Mouse (Mus musculus) kidney, adult 18-20 months (tissue): ENCODE measurements around the gene Rpl3.

Experiments
- DNase-seq: peaks from one replicate; pipeline ENCODE4 v3.0.0; 2021

Rpl3 gene

DNA sequence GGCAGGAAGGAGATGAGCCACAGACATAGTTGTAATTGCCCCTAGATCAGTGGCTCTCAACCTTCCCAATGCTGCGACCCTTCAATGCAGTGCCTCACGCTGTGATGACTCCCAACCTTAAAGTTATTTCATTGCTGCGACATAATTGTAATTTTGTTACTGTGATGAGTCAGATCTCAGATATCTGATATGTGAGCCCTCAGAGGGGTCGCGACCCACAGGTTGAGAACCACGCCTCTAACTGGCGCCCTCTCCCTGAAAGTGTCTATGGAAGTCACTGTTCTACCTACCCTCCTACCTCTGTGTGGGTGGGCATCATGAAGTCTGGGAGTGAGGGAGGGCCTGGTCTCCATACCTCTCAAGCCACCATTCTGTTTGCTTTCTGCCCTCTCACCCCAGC is 22.7 kb upstream of the Rpl3 start:
- DNase-seq = no peak

DNA sequence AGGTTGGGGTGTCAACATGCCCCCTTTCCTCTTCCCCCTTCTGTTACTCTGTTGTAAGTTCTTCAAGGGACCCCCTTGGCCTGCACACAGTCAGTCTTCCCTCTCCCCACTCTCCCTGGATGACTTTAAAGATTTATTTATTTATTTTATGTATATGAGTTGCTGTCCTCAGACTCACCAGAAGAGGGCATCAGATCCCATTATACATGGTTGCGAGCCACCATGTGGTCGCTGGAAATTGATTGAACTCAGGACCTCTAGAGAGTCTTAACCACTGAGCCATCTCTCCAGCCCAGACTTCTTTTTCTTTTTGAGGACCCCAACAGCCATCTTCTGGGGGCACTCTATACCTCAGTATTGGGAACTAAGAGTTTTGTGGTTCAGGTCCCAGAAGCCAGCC is 20.8 kb upstream of the Rpl3 start:
- no peak for DNase-seq

DNA sequence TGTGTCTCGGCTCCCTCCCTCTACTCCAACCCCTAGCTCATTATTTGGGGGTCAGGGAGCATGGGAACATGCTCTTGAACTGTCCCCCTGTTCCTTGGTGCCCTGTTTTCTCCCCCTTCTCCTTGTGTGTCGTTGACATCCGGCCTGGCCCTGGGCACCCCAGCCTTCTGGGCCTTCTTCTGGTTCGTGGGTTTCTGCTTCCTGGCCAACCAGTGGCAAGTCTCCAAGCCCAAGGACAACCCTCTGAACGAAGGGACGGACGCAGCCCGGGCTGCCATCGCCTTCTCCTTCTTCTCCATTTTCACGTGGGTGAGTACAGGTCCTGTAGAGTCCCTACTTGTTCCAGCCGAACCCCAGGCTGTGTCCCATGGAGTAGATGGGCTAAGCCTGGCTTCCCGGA is 19.8 kb upstream of the Rpl3 start:
- DNase-seq = no peak

DNA sequence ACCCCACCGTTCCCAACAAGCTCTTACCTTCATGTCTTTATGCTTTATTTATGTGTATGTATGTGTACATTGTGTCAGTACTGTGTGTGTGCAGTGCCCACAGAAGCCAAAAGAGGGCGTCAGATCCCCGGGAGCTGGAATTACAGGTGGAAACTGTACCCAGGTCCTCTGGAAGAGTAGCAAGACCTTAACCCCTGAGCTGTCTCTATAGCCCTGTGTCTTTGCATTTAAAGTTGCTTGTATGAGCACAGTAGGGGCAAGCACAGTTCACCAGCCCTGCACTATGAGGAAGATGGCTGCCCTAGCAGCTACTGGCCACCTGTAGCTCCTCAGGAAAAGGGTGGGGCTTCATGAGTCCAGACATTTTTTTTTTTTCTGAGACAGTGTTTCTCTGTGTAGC is 15.9 kb upstream of the Rpl3 start:
- no peak for DNase-seq

DNA sequence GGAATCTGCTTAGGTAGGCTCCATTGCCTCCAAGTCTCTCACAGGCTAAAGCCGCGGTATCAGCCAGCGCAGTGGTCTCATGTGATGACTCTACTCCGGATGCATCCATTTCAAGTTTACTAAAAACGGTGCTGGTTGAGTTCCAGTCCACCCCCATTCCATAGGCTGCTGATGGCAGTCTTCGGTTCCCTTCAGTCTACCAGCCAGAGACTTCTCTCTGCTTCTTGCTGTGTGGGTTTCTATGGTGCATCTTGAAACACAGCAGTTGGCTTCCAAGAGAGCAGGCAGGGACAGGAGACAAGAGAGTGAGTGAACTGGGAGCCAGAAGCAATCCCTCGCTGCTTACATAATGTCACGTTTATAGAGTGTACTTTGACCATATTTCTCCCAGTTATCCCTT is 15.5 kb upstream of the Rpl3 start:
- no peak for DNase-seq

DNA sequence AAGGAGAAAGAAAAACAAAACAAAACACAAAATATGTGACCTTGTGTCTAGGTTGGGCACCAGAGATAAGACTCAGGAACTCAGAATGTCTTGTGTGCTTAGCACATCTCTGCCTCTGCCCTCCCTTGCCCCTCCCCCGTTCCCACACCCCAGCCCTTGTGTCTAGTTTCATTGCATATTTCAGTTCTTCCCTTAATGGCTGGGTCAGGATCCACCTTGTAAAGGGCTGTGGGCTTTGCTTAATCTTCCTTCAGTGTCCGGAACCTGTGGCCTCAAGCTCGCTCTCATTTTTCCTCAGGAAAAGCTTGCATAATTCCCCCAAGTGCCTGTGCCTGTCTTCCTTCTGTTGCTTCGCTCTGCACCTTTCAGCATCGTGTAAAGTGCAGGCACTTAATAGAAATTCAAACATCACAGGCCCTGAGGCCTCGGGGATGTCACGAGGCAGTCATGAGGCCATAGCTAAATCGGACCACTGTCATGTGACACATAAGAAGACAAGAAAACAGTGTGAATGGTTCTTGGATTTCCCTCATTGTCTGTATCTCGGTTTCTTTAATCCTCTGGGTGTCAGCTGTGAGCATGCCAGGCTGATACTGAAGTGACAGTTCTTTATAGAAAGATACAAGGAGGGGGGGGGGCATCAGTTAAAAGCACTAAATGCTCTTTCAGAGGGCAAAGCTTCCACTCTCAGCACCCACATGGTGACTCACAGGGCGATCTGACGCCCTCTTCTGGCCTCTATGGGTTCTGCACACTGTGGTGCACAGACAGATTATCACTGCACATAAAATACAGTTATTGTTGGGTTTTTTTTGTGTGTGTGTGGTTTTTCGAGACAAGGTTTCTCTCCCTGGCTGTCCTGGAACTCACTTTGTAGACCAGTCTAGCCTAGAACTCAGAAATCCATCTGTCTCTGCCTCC is 14.1 kb upstream of the Rpl3 start:
- DNase-seq = no peak

DNA sequence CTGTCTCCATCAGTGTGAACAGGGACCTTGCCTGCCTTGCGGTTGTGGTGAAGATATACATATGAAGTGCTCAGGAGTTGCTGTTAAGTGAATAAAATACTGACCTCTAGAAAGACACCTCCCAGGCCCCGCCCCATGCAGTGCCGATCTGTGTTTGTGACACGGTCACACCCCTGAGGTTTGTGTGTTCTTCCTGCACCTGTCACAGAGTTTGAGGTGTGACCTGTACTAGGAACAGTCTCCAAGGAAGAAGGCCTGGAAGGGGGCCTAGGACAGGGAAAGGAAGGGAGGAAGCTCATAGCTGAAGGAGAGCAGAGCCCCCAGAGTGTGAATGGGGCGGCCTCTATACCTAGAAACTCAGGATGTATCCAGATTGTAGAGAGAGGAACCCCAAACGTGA is 10.8 kb upstream of the Rpl3 start:
- no peak for DNase-seq

DNA sequence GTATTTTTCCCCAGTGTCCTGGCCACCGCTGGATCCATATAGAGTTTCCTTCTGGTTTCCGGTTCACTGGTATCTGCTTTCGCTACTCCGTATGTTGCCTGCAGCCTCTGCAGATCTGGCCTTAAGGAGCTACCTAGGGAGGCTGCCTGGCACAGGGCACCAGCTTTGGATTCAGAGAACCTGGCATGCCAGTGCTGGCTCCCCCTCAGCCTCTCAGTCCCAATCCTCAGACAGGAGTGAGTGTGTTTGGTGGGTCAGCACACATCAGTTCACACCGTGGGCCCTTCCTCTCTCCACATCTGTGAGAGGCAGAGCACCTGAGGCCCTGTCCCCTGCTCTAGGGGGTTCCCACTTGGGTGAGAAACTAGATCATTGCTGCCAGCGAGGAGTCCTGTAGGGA is 9.8 kb upstream of the Rpl3 start:
- no peak for DNase-seq

DNA sequence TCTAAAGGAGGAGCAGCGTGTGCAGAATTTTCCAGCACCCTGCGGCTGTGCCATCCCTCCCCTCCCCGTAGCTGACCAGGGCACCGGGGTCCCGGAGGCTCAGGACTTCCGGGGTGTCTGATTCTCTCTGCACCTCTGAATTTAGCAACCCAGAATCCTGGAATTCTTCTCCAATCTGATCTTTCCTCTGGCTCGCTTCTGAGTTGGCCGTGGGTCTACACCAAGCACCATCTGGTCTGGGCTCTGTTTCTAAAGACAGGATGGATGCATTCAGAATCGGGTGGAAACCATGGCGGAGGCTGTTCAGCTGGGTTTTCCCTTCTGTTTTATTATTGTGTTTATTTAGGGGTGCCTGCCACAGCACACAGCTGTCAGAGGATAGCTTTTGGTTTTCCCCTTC is 9.2 kb upstream of the Rpl3 start:
- DNase-seq = no peak

DNA sequence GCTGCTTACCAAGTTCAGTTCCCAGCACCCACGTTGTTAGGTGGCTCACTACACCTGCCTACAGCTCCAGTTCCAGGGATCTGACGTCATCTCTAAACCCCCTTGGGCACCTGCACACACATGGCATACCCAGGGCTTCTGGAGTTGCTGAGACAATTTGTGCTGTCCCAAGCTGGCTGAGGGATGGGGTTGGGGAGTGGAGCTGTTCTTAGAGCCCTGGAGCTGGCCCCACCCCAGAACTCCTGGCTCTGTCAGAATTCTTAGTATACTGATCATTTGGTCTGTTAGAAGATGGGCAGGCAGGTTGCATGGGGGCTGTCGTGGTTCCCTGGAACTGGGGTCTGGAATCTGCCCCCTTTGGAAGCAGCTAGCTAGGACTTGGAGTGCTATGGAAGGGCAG is 8.5 kb upstream of the Rpl3 start:
- no peak for DNase-seq

DNA sequence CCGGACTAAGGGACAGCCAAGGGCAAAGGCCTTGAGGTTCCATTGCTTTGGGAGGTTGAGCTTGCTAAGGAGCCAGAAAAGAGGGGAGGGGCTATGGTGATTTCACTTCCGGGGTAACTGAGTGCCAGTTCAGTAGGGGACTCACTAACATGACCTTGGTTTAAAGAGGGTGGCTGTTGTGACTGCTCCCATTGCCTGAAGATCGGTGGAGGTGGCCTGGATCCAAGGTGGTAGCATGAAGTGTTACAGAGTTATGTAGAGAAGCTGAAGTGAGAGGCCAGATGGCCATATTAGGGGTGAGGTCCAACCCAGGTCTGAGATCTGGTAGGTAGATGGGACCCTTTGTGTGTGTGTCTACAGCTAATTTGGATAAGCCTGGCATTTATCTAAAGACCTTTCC is 7.8 kb upstream of the Rpl3 start:
- no peak for DNase-seq

DNA sequence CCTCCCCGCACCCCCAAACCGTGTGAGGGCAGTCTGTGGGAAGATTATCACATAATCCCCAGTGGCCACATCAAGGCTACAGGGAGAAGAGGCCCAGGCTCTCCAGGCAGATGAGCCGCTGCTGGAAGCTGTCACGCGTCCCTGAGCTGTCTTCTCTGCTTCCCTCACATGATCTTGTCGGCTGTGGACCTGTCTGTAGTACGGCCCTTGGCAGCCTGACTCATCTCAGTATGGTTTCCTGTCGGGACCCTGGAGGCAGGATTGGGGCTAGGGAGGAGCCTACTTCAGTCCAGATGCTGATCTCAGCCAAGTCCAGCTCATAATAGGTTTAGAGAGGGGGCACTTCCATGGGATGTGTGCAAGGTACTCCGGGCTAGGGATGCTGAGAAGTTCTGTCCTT is 7.1 kb upstream of the Rpl3 start:
- DNase-seq = no peak

DNA sequence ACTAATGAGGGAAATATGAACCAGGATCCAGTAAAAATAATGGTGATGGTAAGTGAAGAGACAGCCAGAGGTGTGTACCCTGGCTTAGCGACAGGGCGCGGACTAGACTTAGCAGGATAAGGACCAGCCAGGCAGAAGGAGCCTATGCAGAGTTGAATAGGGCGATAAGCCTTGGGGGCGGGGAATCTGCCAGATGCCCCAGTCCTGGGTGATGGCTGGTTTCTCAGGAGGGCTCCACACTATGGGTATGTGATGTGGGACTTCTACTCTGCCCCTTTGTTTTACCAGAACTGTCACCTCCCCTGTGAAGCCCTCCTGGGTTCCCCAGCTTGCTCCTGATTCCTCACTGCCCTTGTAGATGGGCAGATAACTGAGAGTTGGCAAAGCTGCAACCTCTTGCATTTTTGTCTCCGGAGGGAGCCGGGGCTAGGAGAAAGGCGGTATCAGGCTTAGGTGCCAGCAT is 6.4 kb upstream of the Rpl3 start:
- DNase-seq = no peak

DNA sequence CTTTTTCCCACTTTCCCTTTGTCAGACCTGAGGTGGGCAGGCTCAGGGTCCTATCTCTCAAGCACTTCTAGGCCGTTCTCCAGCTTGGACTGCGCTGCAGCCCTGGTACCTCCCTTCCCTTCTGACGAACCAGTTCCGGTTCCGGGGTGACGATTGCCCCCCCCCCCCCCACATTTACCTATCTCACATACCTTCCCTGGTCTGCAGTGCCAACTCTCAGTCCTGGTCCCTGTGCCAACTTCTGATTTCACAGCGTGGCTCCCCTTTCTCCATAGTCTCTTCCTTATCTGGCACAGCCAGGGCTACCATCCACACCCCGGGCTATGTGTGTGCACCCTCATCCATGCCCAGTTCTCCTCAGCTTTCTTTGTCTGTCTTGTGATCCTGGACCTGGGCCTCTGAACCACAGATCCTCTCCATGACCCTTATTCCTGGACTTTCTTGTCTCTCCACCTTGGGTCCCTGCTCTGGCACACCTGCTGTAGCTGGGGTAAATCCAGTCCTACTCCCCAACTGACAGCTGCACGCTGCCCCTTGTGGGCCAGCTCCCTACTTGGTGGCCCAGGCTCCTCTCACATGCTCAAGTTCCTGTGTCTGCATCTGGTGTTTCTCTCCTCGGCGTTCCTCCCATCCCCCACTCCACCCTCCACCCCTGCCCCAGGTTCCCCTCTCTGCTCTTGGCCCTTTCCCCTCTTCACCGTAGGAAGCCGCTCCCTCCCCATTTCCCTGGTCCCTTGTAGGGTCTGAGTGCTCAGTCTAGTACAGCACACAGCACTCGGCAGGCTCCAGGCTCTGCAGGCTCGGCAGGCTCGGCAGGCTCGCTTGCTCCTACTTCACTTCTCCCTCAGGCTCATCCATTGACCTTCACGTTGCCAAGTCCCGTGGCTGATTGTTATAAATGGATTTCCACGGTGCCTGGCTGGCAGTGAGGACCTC is 5.5 kb upstream of the Rpl3 start:
- DNase-seq = peak; percentile 32

DNA sequence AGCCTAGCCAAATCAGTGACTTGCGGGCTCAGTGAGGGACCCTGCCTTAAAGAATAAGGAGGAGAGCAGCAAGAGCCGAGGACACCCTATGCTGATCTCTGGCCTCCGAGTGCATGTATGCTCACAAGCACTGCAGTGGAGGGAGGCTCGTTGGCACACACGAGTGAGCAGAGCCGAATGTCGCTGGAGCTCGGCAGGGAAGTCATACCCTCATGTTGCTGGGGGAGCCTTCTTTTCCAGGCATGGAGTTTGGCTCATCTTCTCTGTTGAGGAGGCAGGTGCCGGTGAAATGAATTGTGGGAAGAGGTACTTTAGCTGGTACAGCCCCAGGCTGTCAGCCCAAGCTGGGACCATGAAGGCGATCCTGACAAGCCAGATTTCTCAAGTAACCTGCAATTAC is 4.7 kb upstream of the Rpl3 start:
- DNase-seq = no peak

DNA sequence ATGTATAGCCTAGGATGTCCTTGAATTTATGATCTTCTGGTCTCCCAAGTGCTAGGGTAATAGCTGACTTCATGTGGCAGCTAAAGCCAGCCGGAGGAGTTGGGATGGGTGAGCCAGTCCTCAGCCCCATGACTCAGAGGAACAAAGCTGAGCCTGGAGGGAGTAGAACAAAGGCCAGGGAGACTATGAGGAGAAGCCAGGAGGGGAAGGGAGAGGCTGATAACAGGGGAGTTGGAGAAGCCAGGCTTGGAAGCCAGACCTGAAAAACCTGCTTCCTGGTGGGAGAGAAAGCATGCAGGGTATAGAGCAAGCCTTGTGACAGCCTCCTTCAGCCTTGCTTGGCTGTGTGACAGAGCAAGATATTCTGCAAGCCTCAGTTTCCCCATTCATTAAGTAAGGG is 3.9 kb upstream of the Rpl3 start:
- DNase-seq = no peak

DNA sequence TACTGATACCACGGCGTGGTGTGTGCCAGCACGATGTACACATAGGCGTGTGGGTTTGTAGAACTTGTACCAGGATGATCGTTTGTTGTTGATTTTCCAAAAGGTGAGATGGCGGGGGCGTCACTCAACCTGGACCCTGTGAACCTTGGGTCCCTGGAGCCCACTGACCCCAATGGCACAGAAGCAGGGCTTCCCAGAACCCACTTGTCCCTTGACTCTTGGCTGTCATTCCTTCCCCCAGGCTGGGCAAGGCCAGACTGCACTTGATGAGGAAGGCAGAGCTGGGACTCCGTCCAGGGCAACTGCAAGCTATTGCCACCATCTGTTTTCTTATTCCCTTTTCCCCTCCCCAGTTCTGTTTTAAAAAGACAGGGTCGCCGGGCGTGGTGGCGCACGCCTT is 2.5 kb upstream of the Rpl3 start:
- no peak for DNase-seq

DNA sequence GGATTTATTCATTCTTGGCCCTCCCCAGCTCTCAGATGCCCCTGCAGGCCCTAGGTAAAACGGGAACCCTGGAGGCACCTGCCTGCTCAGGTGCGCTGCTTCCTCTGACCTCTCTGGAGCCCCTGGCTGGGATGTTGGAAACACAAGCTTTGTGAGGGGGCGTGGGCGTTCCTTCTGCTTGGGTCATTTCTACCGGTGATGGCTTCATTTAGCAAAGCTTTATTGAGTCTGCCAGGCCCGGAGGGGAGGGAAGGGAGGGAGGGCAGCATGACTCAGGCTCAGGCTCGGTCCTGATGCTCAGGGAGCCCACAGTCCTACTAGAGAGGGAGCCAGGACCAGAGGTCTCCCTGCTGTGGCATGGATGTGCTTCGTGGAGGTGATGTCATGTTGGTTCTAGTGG is 931 bp upstream of the Rpl3 start:
- DNase-seq = no peak

DNA sequence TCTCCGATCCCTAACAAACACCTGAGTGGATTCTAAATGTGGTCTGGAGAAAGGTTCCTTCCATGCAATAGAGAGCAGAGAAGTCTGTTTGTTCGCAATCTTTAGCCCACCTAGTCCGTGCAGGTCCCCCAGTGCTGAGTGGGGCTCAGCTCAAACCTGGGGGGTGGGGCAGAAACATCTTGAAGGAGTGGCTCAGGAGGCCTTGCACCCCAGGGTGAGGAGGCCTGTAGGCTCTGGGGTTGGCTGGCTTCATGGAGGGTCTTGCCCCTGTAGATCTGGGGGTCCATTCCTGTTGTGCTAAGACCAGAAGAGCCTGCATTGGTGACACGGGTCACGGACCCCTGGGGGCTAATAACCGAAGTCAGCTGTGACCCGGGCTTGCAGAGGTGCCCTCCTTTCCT is 373 bp upstream of the Rpl3 start:
- DNase-seq = no peak

DNA sequence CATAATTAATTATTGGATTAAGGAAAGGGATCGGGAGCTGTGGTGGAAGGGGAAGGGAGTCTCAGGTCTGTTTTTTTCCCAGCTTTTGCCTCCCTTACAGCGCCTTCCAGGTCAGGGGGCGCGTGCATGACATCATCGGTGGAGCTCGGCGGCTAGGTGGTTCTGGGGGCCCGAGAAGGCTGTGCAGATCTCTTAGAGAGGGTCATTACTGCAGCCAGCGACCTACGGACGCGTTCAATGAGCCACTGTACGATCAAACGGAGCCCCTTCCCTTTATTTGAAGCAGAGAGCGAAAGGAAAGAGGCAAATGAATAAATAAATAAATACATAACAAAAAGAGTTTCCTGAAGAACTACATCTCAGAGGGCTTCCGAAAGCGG is 937 bp downstream of the Rpl3 start:
- DNase-seq = no peak

DNA sequence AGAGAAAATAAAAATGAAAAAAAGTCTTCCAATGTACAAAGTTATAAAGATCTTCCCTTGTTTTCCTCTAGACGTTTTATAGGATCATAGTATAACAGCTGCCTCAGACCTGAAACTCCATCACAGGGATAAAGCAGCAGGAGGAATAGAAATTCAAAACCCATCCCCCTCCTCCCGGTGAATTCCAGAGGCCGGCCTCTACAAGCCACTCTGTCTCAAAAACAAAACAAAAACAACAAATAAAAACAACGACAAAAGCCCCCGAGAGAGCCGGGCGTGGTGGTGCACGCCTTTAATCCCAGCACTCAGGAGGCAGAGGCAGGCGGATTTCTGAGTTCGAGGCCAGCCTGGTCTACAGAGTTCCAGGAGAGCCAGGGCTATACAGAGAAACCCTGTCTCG is 1.5 kb downstream of the Rpl3 start:
- DNase-seq = no peak

DNA sequence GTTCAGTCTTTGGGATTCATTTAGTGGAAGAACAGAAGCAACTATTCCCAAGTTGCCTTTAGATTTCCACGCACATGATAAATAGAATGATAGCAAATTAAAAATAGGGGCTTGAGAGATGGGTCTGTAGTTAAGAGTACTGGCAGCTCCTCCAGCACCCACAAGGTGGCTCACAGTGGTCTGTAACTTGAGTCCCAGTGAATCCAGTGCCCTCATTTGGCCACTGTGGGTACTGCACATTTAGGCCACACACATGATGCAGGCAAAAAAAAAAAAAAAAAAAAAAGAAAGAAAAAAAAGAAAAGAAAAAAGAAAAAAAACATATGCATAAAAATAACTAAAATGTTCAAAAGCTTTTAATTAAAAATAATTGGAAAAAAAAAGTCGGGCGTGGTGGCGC is 3.0 kb downstream of the Rpl3 start:
- peak; percentile 94 for DNase-seq

DNA sequence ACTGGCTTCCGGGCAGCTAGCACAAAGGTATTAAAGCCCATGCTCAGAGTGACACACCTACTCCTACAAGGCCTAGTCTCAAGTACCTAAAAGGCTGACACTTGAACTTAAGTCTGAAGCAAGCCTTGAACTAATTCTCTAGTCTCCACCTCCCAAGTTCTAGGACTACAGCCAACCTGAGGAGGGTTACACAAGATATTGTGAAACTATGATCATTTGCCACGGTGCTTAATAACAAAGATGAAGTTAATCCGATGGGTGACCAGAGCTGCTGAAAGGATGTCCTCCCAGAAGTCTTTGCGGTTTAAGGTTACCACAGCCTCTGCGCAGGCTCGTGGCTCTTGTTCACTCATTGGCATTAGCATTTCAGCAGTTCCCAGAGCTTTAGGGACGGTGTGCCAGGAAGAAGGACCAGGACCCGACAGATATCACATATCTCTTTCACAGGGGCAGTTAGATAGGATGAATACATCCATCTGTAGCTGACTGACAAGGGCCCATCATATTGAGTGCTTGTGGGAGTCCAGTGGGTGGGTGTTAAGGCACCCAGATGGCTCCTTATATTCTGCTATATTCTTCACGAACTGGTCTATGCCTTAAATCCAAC is 4.2 kb downstream of the Rpl3 start:
- no peak for DNase-seq

DNA sequence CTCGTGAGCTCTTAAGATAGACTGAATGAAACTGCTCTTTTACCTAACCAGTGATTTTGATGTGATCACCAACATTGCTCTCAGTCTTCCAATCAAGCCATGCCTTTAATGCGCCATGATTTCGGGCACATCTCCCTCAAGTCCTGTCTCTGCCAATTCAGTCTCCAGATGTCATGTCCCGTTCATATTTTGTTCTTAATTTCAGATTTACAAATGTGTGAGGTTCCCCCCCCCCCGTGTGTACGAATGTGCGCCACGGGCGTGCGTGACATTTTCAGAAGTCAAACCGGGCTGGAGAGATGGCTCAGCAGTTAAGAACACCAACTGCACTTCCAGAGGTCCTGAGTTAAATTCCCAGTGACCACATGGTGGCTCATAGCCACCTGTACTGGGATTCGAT is 7.9 kb downstream of the Rpl3 start:
- DNase-seq = no peak
